Mouse (Mus musculus) forebrain, embryonic 16.5 days (tissue): Measurements from ENCODE around the gene Nenf. TPM values are rescaled to one million over a fixed set of nuclear protein-coding genes. Genes with fewer than 3 reads are reported as not detected.

Experiments used
- ATAC-seq: fragments of 200-750 bp; cut with Nextera tagmentation; 2 replicates; pipeline ENCODE4 v1.8.0; 2017; ENCODE audit warnings: mild to moderate bottlenecking, moderate library complexity
- H3K27ac ChIP-seq: fragments of 300-500 bp; sonication (generic); 2 replicates; pipeline ENCODE4 v1.5.1; 2014; ENCODE audit warnings: low read length, control low read depth
- H3K27me3 ChIP-seq: fragments of 300-500 bp; sonication (generic); replicated peaks from 2 replicates; pipeline ENCODE4 v1.6.1; 2014; ENCODE audit warnings: low read length; ENCODE audit not compliant: control insufficient read depth, insufficient read depth
- H3K36me3 ChIP-seq: fragments of 300-500 bp; sonication (generic); 2 replicates; pipeline ENCODE4 v1.6.1; 2014; ENCODE audit not compliant: control insufficient read depth, insufficient read depth
- H3K4me1 ChIP-seq: fragments of 300-500 bp; sonication (generic); replicated peaks from 2 replicates; pipeline ENCODE4 v1.6.1; 2014; ENCODE audit warnings: low read length; ENCODE audit not compliant: control insufficient read depth, insufficient read depth
- H3K4me2 ChIP-seq: fragments of 300-500 bp; sonication (generic); 2 replicates; pipeline ENCODE4 v1.6.1; 2014; ENCODE audit warnings: mild to moderate bottlenecking, low read length, control low read depth
- H3K4me3 ChIP-seq: fragments of 300-500 bp; sonication (generic); replicated peaks from 2 replicates; pipeline ENCODE4 v1.5.1; 2014; ENCODE audit warnings: mild to moderate bottlenecking, low read length, control low read depth
- H3K9ac ChIP-seq: fragments of 300-500 bp; sonication (generic); replicated peaks from 2 replicates; pipeline ENCODE4 v1.6.1; 2014; ENCODE audit warnings: low read depth, low read length, control low read depth
- H3K9me3 ChIP-seq: fragments of 300-500 bp; sonication (generic); 2 replicates; pipeline ENCODE4 v1.6.1; 2016; ENCODE audit warnings: low read length; ENCODE audit not compliant: control insufficient read depth
- WGBS: fragments of 180-500 bp; shearing (Covaris S2); extraction: QIAGEN DNeasy Blood & Tissue Kit; methylation state at CpG from one replicate; pipeline ENCODE4 v1.1.7; 2014; 5-methylcytosine and 5-hydroxymethylcytosine counted together
- polyA plus RNA-seq: library from polyadenylated mRNA; unstranded; fragments of >200 nt; fragmentation: Nextera tagmentation; extraction: Ambion mirVana; gene quantifications from 2 replicates; pipeline ENCODE4 v1.2.1, GENCODE M21; 2015

Gene Nenf
- polyA plus RNA-seq, 1 experiment from 2014 or later, result 101 TPM

DNA sequence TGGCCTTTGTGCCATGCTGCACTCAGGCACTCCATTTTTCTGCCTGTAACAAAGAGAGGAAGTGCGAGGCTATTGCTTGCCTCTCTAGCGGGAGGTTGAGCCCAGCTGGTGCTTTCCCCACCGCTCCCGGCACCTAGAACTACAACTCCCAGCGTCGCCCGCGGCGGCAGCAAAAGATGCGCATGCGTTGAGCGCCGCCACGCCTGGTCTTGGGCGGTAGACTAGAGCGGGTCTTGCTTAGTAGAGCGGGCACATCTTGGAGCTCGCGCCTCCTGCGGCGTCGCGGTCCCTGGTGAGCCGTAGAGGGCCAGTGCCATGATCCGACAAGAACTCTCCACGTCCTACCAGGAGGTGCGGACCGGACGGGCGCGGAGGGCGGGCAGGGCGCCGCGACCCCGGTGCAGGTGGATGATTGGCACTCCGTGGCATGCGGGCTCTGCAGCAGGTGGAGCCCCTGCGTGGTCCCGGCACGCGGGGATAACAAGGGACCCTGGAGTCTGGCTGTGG lies 7.8 kb upstream of the Nenf start, which contains the start of gene Tmem206:
Gene Tmem206, plus strand, starts transcription at position 187 of the 507 bp plus-strand sequence.
- no peaks in the 10 kb centered on the region for H3K27me3 ChIP-seq
- no peaks in the 10 kb centered on the region for H3K36me3 ChIP-seq
- peaks cover 29% of the 10 kb centered on the region for H3K4me1 ChIP-seq
- H3K9me3 ChIP-seq, result no peaks in the 10 kb centered on the region
- H3K9ac ChIP-seq, result peak within 1 kb of the TSS; percentile 94
- under 1% methylated on average over 42 of the region's 42 CpGs for WGBS
- H3K4me3 ChIP-seq, result peak within 1 kb of the TSS; percentile 83
- peak; percentile 97 for ATAC-seq
- peak within 1 kb of the TSS; percentile 90 for H3K27ac ChIP-seq
- peak within 1 kb of the TSS; percentile 81 for H3K4me2 ChIP-seq

GRCm38 (mm10) chr1:191324733-191325590 lies 7.0 kb upstream of the Nenf start:
- Histone ChIP-seq H3K9me3 (no peaks in the 10 kb centered on the region), H3K27me3 (no peaks in the 10 kb centered on the region), H3K4me2 (peak overlapping the region; percentile 47), H3K36me3 (no peaks in the 10 kb centered on the region), H3K27ac (peak overlapping the region; percentile 64), H3K9ac (peak overlapping the region; percentile 94), H3K4me1 (peaks cover 29% of the 10 kb centered on the region), H3K4me3 (no peak overlapping the region; the same call in 1 of the 2 replicates)
- peak; percentile 11 for ATAC-seq
- 82% methylated on average over 7 of the region's 7 CpGs for WGBS

DNA sequence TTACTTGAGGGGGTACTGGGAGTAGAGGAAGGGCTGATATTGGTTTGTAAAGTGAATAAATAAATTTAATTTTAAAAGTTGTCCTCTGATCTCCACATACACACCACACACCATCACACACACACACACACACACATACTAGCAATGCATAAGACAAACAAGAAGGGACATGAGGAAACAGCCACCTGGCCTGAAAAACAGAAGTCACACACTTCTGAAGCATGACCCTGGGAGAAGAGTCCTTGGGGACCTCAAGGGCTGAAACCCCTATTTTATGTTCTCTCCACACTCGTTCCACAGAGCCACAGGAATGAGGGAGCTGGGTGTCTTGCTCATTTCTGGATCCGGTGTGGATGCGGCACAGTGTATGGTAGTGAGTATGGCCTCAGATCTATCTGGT lies 5.4 kb upstream of the Nenf start:
- H3K9ac ChIP-seq, result no peak overlapping the region
- 90% methylated on average over 3 of the region's 3 CpGs for WGBS
- H3K4me2 ChIP-seq, result no peak overlapping the region
- no peak overlapping the region for H3K27ac ChIP-seq
- no peak for ATAC-seq
- H3K9me3 ChIP-seq, result no peaks in the 10 kb centered on the region
- H3K4me1 ChIP-seq, result peaks cover 23% of the 10 kb centered on the region
- no peaks in the 10 kb centered on the region for H3K27me3 ChIP-seq
- H3K4me3 ChIP-seq, result no peak overlapping the region
- H3K36me3 ChIP-seq, result no peaks in the 10 kb centered on the region

GRCm38 (mm10) chr1:191318686-191319085 lies 692 bp upstream of the Nenf start:
- ATAC-seq, result no peak
- H3K27me3 ChIP-seq, result no peaks in the 10 kb centered on the region
- WGBS, result 61% methylated on average over 5 of the region's 5 CpGs

GRCm38 (mm10) chr1:191316818-191317217 lies 1.2 kb downstream of the Nenf start:
- Histone ChIP-seq H3K27ac (no peak overlapping the region), H3K9me3 (no peaks in the 10 kb centered on the region), H3K36me3 (no peaks in the 10 kb centered on the region), H3K4me2 (peak overlapping the region; percentile 84), H3K27me3 (no peaks in the 10 kb centered on the region), H3K4me1 (peaks cover 10% of the 10 kb centered on the region), H3K4me3 (peak overlapping the region; percentile 74; the same call in 1 of the 2 replicates), H3K9ac (no peak overlapping the region)
- no peak for ATAC-seq
- 88% methylated on average over 8 of the region's 8 CpGs for WGBS

More at GRCm38 (mm10) chr1:191318686-191319085, 692 bp upstream of the Nenf start:
- Histone ChIP-seq H3K9ac (no peak overlapping the region), H3K4me2 (no peak overlapping the region), H3K4me3 (no peak overlapping the region), H3K27ac (no peak overlapping the region), H3K4me1 (peaks cover 5% of the 10 kb centered on the region), H3K36me3 (no peaks in the 10 kb centered on the region), H3K9me3 (no peaks in the 10 kb centered on the region)

DNA sequence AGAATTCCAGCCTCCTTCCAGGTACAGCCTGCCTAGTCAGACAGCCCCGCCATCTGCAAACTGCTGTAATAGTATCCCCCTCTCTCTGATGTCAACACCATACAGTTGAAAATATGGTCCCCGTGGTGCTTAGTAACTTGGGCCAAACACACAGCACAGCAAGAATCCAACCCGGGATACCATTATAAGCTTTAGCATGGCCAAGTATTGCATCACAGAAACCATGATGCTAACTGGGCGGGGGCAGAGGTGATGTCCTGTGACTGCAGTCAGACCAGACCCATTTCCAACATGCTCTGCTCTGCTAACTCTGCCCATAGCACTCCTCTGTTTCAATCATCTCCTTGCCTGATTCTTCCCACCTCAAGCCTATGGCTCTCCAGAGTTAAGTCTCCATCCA lies 4.1 kb downstream of the Nenf start:
- Histone ChIP-seq H3K9me3 (no peaks in the 10 kb centered on the region), H3K27ac (no peak overlapping the region), H3K9ac (no peak overlapping the region), H3K4me2 (no peak overlapping the region), H3K4me1 (peaks cover 10% of the 10 kb centered on the region), H3K4me3 (no peak overlapping the region), H3K36me3 (no peaks in the 10 kb centered on the region), H3K27me3 (no peaks in the 10 kb centered on the region)
- 83% methylated on average over 4 of the region's 4 CpGs for WGBS
- ATAC-seq, result no peak

GRCm38 (mm10) chr1:191313158-191313557 lies 4.8 kb downstream of the Nenf start:
- 73% methylated on average over 6 of the region's 6 CpGs for WGBS
- Histone ChIP-seq H3K9ac (no peak overlapping the region), H3K4me1 (peaks cover 10% of the 10 kb centered on the region), H3K4me2 (peak overlapping the region; percentile 47; the same call in 1 of the 2 replicates), H3K36me3 (no peaks in the 10 kb centered on the region; the same call in 1 of the 2 replicates), H3K9me3 (no peaks in the 10 kb centered on the region), H3K4me3 (no peak overlapping the region), H3K27ac (no peak overlapping the region), H3K27me3 (no peaks in the 10 kb centered on the region)
- no peak for ATAC-seq

- H3K4me2 ChIP-seq, result peak overlapping the region; percentile 47
- no peak overlapping the region for H3K27ac ChIP-seq
- peak overlapping the region; percentile 49 for H3K4me3 ChIP-seq
- peak overlapping the region; percentile 52 for H3K9ac ChIP-seq
- WGBS, result under 1% methylated on average over 14 of the region's 14 CpGs
- H3K27me3 ChIP-seq, result no peaks in the 10 kb centered on the region
- no peaks in the 10 kb centered on the region for H3K9me3 ChIP-seq
- peaks cover 6% of the 10 kb centered on the region for H3K36me3 ChIP-seq
- ATAC-seq, result peak; percentile 85
- peaks cover 8% of the 10 kb centered on the region; the same call in 1 of the 2 replicates for H3K4me1 ChIP-seq
These were observed 5.5 kb downstream of the Nenf start for GRCm38 (mm10) chr1:191312513-191312941.

DNA sequence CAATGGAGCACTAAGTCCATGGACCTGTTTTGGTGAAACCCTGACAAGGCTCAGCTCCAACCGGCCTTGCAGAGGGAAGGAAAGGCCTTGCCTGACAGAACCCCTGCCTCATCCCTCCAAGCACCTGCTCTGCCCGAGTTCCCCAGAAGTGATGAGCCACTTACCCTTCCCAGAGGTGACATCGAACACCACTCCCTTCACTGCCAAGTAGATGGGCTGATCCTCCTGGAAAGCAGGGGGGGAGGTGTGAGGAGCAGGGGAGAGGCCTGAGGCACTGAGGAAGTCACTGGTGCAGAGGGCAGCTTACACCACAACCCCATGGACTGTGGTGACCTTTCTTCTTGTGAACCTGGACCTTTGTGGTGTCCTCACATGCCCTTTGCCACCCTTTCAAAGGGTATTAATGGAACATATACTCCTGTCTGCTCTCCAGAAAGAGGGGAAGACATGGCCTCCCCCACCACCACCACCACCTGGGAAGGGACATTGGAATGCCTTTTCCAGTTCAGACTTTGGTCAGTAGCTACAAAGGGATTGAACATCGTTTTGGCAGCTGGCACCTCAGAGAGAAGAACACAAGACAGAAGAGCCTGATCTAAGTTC lies 6.6 kb downstream of the Nenf start:
- no peak overlapping the region for H3K4me2 ChIP-seq
- H3K27ac ChIP-seq, result no peak overlapping the region
- H3K9ac ChIP-seq, result no peak overlapping the region
- H3K4me1 ChIP-seq, result peaks cover 4% of the 10 kb centered on the region; the same call in 1 of the 2 replicates
- no peak overlapping the region for H3K4me3 ChIP-seq
- H3K27me3 ChIP-seq, result no peaks in the 10 kb centered on the region
- H3K36me3 ChIP-seq, result peaks cover 7% of the 10 kb centered on the region
- ATAC-seq, result no peak
- 58% methylated on average over 4 of the region's 4 CpGs for WGBS
- no peaks in the 10 kb centered on the region for H3K9me3 ChIP-seq
